ENCODE assay signal across 14 mouse cellular contexts in the genomic region with DNA sequence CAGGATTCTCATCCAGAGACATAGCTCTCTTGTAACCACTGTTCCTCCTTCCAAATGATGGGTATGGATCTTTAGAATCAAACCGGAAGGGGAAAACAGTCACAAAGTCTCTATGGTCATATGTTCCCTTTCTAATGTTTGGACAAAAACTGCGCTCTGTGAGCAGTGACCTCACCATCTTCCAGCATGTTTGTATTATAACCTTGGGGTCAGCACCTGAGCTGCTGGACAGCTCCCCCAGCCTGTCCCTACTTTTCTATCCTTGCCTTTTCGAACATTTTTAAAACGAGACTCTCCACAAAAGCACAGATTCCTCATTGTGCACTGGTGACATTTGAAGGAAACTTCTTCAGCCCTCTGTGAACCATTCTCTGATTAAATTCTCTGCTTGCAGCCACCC. TPM values are rescaled to one million over a fixed set of nuclear protein-coding genes. Genes with fewer than 3 reads are reported as not detected.
DNase-seq lines count a peak whose midpoint lies in the region; ATAC-seq lines count a peak whose summit lies in the region.
"Had no signal": no experiment of that assay in that cellular context is flagged by ENCODE, and none has a peak within 500 bp of the region (broad histone marks: within the 10 kb centered on the region; RNA-seq: fewer than 3 reads in every experiment).

No protein-coding gene starts in this region.

- H3K4me3 ChIP-seq in heart, embryonic 10.5 days = no peak overlapping the region
- no peak overlapping the region for H3K4me3 ChIP-seq in neural tube, embryonic 15.5 days (replicated peaks)
- no peak overlapping the region for H3K4me3 ChIP-seq in limb, embryonic 11.5 days (ENCODE audit: low read depth, low read length)
- H3K4me3 ChIP-seq: hindbrain, embryonic 15.5 days; megakaryocyte, embryonic 14.5 days had no signal

- H3K9ac ChIP-seq in neural tube, embryonic 15.5 days (replicated peaks) = no peak overlapping the region
- no peak overlapping the region for H3K9ac ChIP-seq in limb, embryonic 11.5 days (ENCODE audit: low read length)
- H3K9ac ChIP-seq: hindbrain, embryonic 15.5 days; liver, embryonic 14.5 days had no signal

- intact Hi-C loops in heart, postnatal 14 days (cut with DNase I) = no loop called here

- peaks cover 15% of the 10 kb centered on the region for H3K4me1 ChIP-seq in heart, embryonic 10.5 days
- H3K4me1 ChIP-seq in neural tube, embryonic 15.5 days = peaks cover 21% of the 10 kb centered on the region
- H3K4me1 ChIP-seq in limb, embryonic 11.5 days (ENCODE audit: control insufficient read depth, insufficient read depth, low read length) = peaks cover 4% of the 10 kb centered on the region; the same call in 1 of the 2 replicates
- H3K4me1 ChIP-seq: megakaryocyte, embryonic 14.5 days had no signal

- no peaks in the 10 kb centered on the region for H3K9me3 ChIP-seq in heart, embryonic 10.5 days
- H3K9me3 ChIP-seq in neural tube, embryonic 15.5 days (replicated peaks) = no peaks in the 10 kb centered on the region
- H3K9me3 ChIP-seq in limb, embryonic 11.5 days (ENCODE audit: control insufficient read depth, low read length) = no peaks in the 10 kb centered on the region
- H3K9me3 ChIP-seq: hindbrain, embryonic 15.5 days; megakaryocyte, embryonic 14.5 days had no signal

- H3K36me3 ChIP-seq in heart, embryonic 10.5 days = no peaks in the 10 kb centered on the region
- H3K36me3 ChIP-seq in neural tube, embryonic 15.5 days = no peaks in the 10 kb centered on the region
- no peaks in the 10 kb centered on the region for H3K36me3 ChIP-seq in limb, embryonic 11.5 days (ENCODE audit: control insufficient read depth, insufficient read depth, low read length)
- H3K36me3 ChIP-seq: hindbrain, embryonic 15.5 days had no signal

- H3K4me2 ChIP-seq in neural tube, embryonic 15.5 days = no peak overlapping the region
- no peak overlapping the region for H3K4me2 ChIP-seq in limb, embryonic 11.5 days (ENCODE audit: low read depth, severe bottlenecking)
- H3K4me2 ChIP-seq: hindbrain, embryonic 15.5 days had no signal

- no peak for ATAC-seq in neural tube, embryonic 15.5 days (ENCODE audit: low FRiP score)
- no peak for ATAC-seq in limb, embryonic 11.5 days (ENCODE audit: insufficient number of reproducible peaks, low FRiP score, low TSS enrichment, low read depth)
- no peak for ATAC-seq in activated CD4-positive, CD25-positive, alpha-beta regulatory T cell, adult 4 months
- ATAC-seq: CD4-positive, CD25-positive, alpha-beta regulatory T cell, adult 4 months had no signal

- peak; percentile 24 to 45 for DNase-seq in heart, postnatal 14 days
- DNase-seq in heart, embryonic 10.5 days (ENCODE audit: low spot score) = no peak
- DNase-seq in neural tube, embryonic 10.5 days (ENCODE audit: extremely low spot score, low spot score) = peak; percentile 30
- peak; percentile 50 for DNase-seq in adrenal gland, postnatal 14 days
- peak; percentile 72 for DNase-seq in limb, embryonic 11.5 days (ENCODE audit: low spot score)
- no peak for DNase-seq in cerebellum, postnatal 25 days
- DNase-seq: cerebellum, postnatal 36 days; thymus, postnatal 4 days had no signal

- 55% methylated on average over 4 of the region's 4 CpGs for WGBS in heart, embryonic 10.5 days
- 63% methylated on average over 4 of the region's 4 CpGs for WGBS in neural tube, embryonic 15.5 days
- WGBS in limb, embryonic 11.5 days = 55% methylated on average over 4 of the region's 4 CpGs

- no peak overlapping the region for H3K27ac ChIP-seq in heart, embryonic 10.5 days
- no peak overlapping the region for H3K27ac ChIP-seq in neural tube, embryonic 15.5 days (replicated peaks)
- H3K27ac ChIP-seq in limb, embryonic 11.5 days (replicated peaks; ENCODE audit: low read depth, low read length) = no peak overlapping the region
- H3K27ac ChIP-seq: hindbrain, embryonic 15.5 days; liver, embryonic 14.5 days had no signal

- H3K27me3 ChIP-seq in heart, embryonic 10.5 days (ENCODE audit: insufficient read depth, poor library complexity, severe bottlenecking) = peaks cover 37% of the 10 kb centered on the region
- H3K27me3 ChIP-seq in neural tube, embryonic 15.5 days (replicated peaks) = 0 out of 2 replicates have a peak, but pooled peaks cover 2% of the 10 kb centered on the region
- peaks cover 11% of the 10 kb centered on the region; the same call in 1 of the 2 replicates for H3K27me3 ChIP-seq in limb, embryonic 11.5 days (ENCODE audit: control insufficient read depth, insufficient read depth, low read length)
- H3K27me3 ChIP-seq: hindbrain, embryonic 15.5 days had no signal

RNA-seq across cellular contexts. Expression of a gene that starts 5.3 kb away (rescaled TPM):
- total RNA-seq in heart, postnatal 14 days (2021) = 1 to 10 TPM; 1.7 to 1.9 TPM
- polyA plus RNA-seq in heart, embryonic 10.5 days (2016; fragmentation: Nextera tagmentation; extraction: Ambion mirVana) = 0.05 and 0.18 TPM in 2 replicates
- polyA plus RNA-seq in neural tube, embryonic 15.5 days (2015; fragmentation: Nextera tagmentation; extraction: Ambion mirVana) = 2.5 and 3.9 TPM in 2 replicates
- total RNA-seq in adrenal gland, postnatal 14 days (2021) = 2.2 and 3.4 TPM in 2 replicates
- polyA plus RNA-seq in limb, embryonic 11.5 days (2014; fragmentation: Nextera tagmentation; extraction: Ambion mirVana) = 0.47 and 0.50 TPM in 2 replicates
- not detected for polyA plus RNA-seq in activated CD4-positive, CD25-positive, alpha-beta regulatory T cell, adult 4 months (2017; shearing (Covaris generic))
- polyA plus RNA-seq: CD4-positive, CD25-positive, alpha-beta regulatory T cell, adult 4 months had no signal

Comparison
In these comparisons a context has a peak if more than half of its experiments do, and no peak if none do; other contexts are left out.
1. DNase-seq: peak in heart, postnatal 14 days (2 of 2), neural tube, embryonic 10.5 days (single experiment), adrenal gland, postnatal 14 days (single experiment) and limb, embryonic 11.5 days (single experiment); none in heart, embryonic 10.5 days (single experiment) and cerebellum, postnatal 25 days (0 of 2).